Mouse (Mus musculus): ENCODE data around the gene Arf5. TPM values are rescaled to one million over a fixed set of nuclear protein-coding genes. Genes with fewer than 3 reads are reported as not detected.
A peak's percentile ranks its signal among the peaks of the same experiment; 100 is the strongest.

Gene Arf5
- polyA plus RNA-seq, 1 experiment from 2014 or later, result 340 TPM

GRCm38 (mm10) chr6:28423767-28424695, 671 bp downstream of the Arf5 start:
- Histone ChIP-seq H3K4me3 (ENCODE audit: low read depth, low read length) (peak overlapping the region; percentile 86), H3K9ac (replicated peaks; ENCODE audit: low read depth) (peak overlapping the region; percentile 89), H3K4me1 (ENCODE audit: insufficient read depth, low read depth, low read length) (peaks cover 19% of the 10 kb centered on the region; the same call in 1 of the 2 replicates), H3K36me3 (ENCODE audit: insufficient read depth, low read length) (peaks cover 5% of the 10 kb centered on the region), H3K4me2 (replicated peaks; ENCODE audit: low read depth, low read length) (peak overlapping the region; percentile 80), H3K9me3 (ENCODE audit: low read length) (no peaks in the 10 kb centered on the region), H3K27me3 (replicated peaks; ENCODE audit: insufficient read depth, low read length) (no peaks in the 10 kb centered on the region), H3K27ac (ENCODE audit: low read length) (peak overlapping the region; percentile 88)
- ATAC-seq (peak; percentile 22), DNase-seq (ENCODE audit: low spot score) (peak; percentile 79)
- WGBS, result 10% methylated on average over 25 of the region's 46 CpGs
- TF ChIP-seq CTCF (IDR thresholded peaks at IDR 0.05), result peak; percentile 55
- no peak for TF ChIP-seq EP300 (IDR thresholded peaks at IDR 0.05)

GRCm38 (mm10) chr6:28425019-28425418, 1.7 kb downstream of the Arf5 start:
- ATAC-seq (no peak), DNase-seq (ENCODE audit: low spot score) (no peak)
- H3K27me3 ChIP-seq (replicated peaks; ENCODE audit: insufficient read depth, low read length), result no peaks in the 10 kb centered on the region
- H3K4me1 ChIP-seq (ENCODE audit: insufficient read depth, low read depth, low read length), result peaks cover 14% of the 10 kb centered on the region; the same call in 1 of the 2 replicates
- H3K27ac ChIP-seq (ENCODE audit: low read length), result no peak overlapping the region
- H3K4me3 ChIP-seq (ENCODE audit: low read depth, low read length), result no peak overlapping the region
- H3K36me3 ChIP-seq (ENCODE audit: insufficient read depth, low read length), result peaks cover 5% of the 10 kb centered on the region
- H3K9ac ChIP-seq (replicated peaks; ENCODE audit: low read depth), result no peak overlapping the region
- no peak overlapping the region for H3K4me2 ChIP-seq (replicated peaks; ENCODE audit: low read depth, low read length)
- no peaks in the 10 kb centered on the region for H3K9me3 ChIP-seq (ENCODE audit: low read length)
- no peak for TF ChIP-seq EP300 (IDR thresholded peaks at IDR 0.05)
- no peak for TF ChIP-seq CTCF (IDR thresholded peaks at IDR 0.05)
- WGBS, result 76% methylated on average over 6 of the region's 6 CpGs

- no peak within 1 kb of the TSS for H3K9ac ChIP-seq (replicated peaks; ENCODE audit: low read depth)
- no peak within 1 kb of the TSS for H3K4me2 ChIP-seq (replicated peaks; ENCODE audit: low read depth, low read length)
- H3K4me1 ChIP-seq (ENCODE audit: insufficient read depth, low read depth, low read length), result peaks cover under 1% of the 10 kb centered on the region; the same call in 1 of the 2 replicates
- no peak within 1 kb of the TSS for H3K27ac ChIP-seq (ENCODE audit: low read length)
- no peak within 1 kb of the TSS for H3K4me3 ChIP-seq (ENCODE audit: low read depth, low read length)
- 77% methylated on average over 3 of the region's 3 CpGs for WGBS
- H3K27me3 ChIP-seq (replicated peaks; ENCODE audit: insufficient read depth, low read length), result no peaks in the 10 kb centered on the region
- H3K9me3 ChIP-seq (ENCODE audit: low read length), result no peaks in the 10 kb centered on the region
- DNase-seq (ENCODE audit: low spot score) (no peak), ATAC-seq (no peak)
- peaks cover 5% of the 10 kb centered on the region for H3K36me3 ChIP-seq (ENCODE audit: insufficient read depth, low read length)
- TF ChIP-seq EP300 (IDR thresholded peaks at IDR 0.05), result no peak
- TF ChIP-seq CTCF (IDR thresholded peaks at IDR 0.05), result no peak
Observed at GRCm38 (mm10) chr6:28427096-28427839, 3.9 kb downstream of the Arf5 start, which contains the start of gene Fscn3. Fscn3 (plus strand) TSS chr6:28427789.

- Histone ChIP-seq H3K27me3 (replicated peaks; ENCODE audit: insufficient read depth, low read length) (no peaks in the 10 kb centered on the region), H3K9me3 (ENCODE audit: low read length) (no peaks in the 10 kb centered on the region), H3K9ac (replicated peaks; ENCODE audit: low read depth) (no peak within 1 kb of the TSS), H3K4me1 (ENCODE audit: insufficient read depth, low read depth, low read length) (no peaks in the 10 kb centered on the region; the same call in 1 of the 2 replicates), H3K4me3 (ENCODE audit: low read depth, low read length) (no peak within 1 kb of the TSS), H3K36me3 (ENCODE audit: insufficient read depth, low read length) (peaks cover 5% of the 10 kb centered on the region), H3K4me2 (replicated peaks; ENCODE audit: low read depth, low read length) (no peak within 1 kb of the TSS), H3K27ac (ENCODE audit: low read length) (no peak within 1 kb of the TSS)
- DNase-seq (ENCODE audit: low spot score) (no peak), ATAC-seq (no peak)
- 80% methylated on average over 3 of the region's 3 CpGs for WGBS
- TF ChIP-seq EP300 (IDR thresholded peaks at IDR 0.05), result no peak
- no peak for TF ChIP-seq CTCF (IDR thresholded peaks at IDR 0.05)
Observed at GRCm38 (mm10) chr6:28428290-28428689, 4.9 kb downstream of the Arf5 start, which contains the start of gene Gcc1. Gcc1 (minus strand) TSS chr6:28428390.

GRCm38 (mm10) chr6:28429870-28430269, 6.5 kb downstream of the Arf5 start:
- H3K27ac ChIP-seq (ENCODE audit: low read length), result no peak overlapping the region
- no peak overlapping the region for H3K4me2 ChIP-seq (replicated peaks; ENCODE audit: low read depth, low read length)
- H3K36me3 ChIP-seq (ENCODE audit: insufficient read depth, low read length), result peaks cover 5% of the 10 kb centered on the region
- no peak for TF ChIP-seq EP300 (IDR thresholded peaks at IDR 0.05)
- TF ChIP-seq CTCF (IDR thresholded peaks at IDR 0.05), result no peak
- ATAC-seq, result no peak
- WGBS, result 86% methylated on average over 11 of the region's 11 CpGs
- no peaks in the 10 kb centered on the region for H3K27me3 ChIP-seq (replicated peaks; ENCODE audit: insufficient read depth, low read length)
- DNase-seq (ENCODE audit: low spot score), result no peak
- no peaks in the 10 kb centered on the region for H3K9me3 ChIP-seq (ENCODE audit: low read length)
- no peak overlapping the region for H3K9ac ChIP-seq (replicated peaks; ENCODE audit: low read depth)
- no peak overlapping the region for H3K4me3 ChIP-seq (ENCODE audit: low read depth, low read length)
- H3K4me1 ChIP-seq (ENCODE audit: insufficient read depth, low read depth, low read length), result no peaks in the 10 kb centered on the region

All from lung, postnatal 0 days (tissue).